Mouse (Mus musculus) hindbrain, embryonic 10.5 days (tissue): ENCODE measurements around the gene Spast. TPM values are rescaled to one million over a fixed set of nuclear protein-coding genes. Genes with fewer than 3 reads are reported as not detected.
A peak's percentile ranks its signal among the peaks of the same experiment; 100 is the strongest.
"Not testable (repeated sequence)": the region's sequence is repeated elsewhere in the genome, so short reads cannot be mapped to it uniquely, and the experiment has no call there.

Experiments used
- DNase-seq: peaks from one replicate; pipeline ENCODE4 v3.0.0-alpha.2; 2017; ENCODE audit warnings: low spot score
- H3K27ac ChIP-seq: fragments of 300-500 bp; sonication (generic); 2 replicates; pipeline ENCODE4 v1.5.1; 2016; ENCODE audit warnings: mild to moderate bottlenecking, moderate library complexity
- H3K27me3 ChIP-seq: fragments of 300-500 bp; sonication (generic); 2 replicates; pipeline ENCODE4 v1.6.1; 2016; ENCODE audit warnings: mild to moderate bottlenecking; ENCODE audit not compliant: poor library complexity, insufficient read depth, severe bottlenecking
- H3K36me3 ChIP-seq: fragments of 300-500 bp; sonication (generic); 2 replicates; pipeline ENCODE4 v1.6.1; 2016; ENCODE audit warnings: mild to moderate bottlenecking, moderate library complexity
- H3K4me1 ChIP-seq: fragments of 300-500 bp; sonication (generic); replicated peaks from 2 replicates; pipeline ENCODE4 v1.6.1; 2016; ENCODE audit warnings: mild to moderate bottlenecking
- H3K4me3 ChIP-seq: fragments of 300-500 bp; sonication (generic); 2 replicates; pipeline ENCODE4 v1.5.1; 2016; ENCODE audit warnings: mild to moderate bottlenecking, moderate library complexity
- H3K9me3 ChIP-seq: fragments of 300-500 bp; sonication (generic); 2 replicates; pipeline ENCODE4 v1.6.1; 2016; ENCODE audit warnings: mild to moderate bottlenecking, moderate library complexity
- WGBS: fragments of 180-500 bp; shearing (Covaris S2); methylation state at CpG from one replicate; pipeline ENCODE4 v1.1.7; 2016; 5-methylcytosine and 5-hydroxymethylcytosine counted together
- polyA plus RNA-seq: library from polyadenylated mRNA; unstranded; fragments of >200 nt; fragmentation: Nextera tagmentation; extraction: Ambion mirVana; gene quantifications from 2 replicates; pipeline ENCODE4 v1.2.1, GENCODE M21; 2016

The Spast gene
- polyA plus RNA-seq, 1 experiment from 2014 or later: 16.8 TPM

DNA sequence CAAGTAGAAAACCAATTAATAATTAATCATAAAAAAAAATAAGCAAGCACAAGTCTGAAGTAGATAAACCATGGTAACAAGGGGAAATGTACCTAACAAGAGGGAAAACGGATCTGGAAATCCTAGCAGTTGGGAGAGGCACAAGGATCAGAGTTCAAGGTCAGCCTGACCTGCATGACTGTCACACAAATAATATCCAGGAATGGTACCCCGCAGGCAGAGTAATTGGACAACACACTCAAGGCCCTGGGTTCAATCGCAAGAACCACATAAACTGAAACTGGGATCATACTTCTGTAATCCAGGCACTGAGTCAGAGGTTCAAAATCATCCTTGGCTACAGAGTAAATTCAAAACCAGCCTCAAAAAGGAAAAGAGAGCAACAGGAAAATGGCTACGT lies 33.2 kb upstream of the Spast start:
- H3K27me3 ChIP-seq: no peaks in the 10 kb centered on the region
- H3K27ac ChIP-seq: no peak overlapping the region
- H3K36me3 ChIP-seq: peaks cover 88% of the 10 kb centered on the region
- no peaks in the 10 kb centered on the region for H3K4me1 ChIP-seq
- no peak for DNase-seq
- no peaks in the 10 kb centered on the region for H3K9me3 ChIP-seq
- no peak overlapping the region for H3K4me3 ChIP-seq
- WGBS: 97% methylated on average over 4 of the region's 4 CpGs

GRCm38 (mm10) chr17:74306021-74306420 lies 32.8 kb upstream of the Spast start:
- no peaks in the 10 kb centered on the region for H3K4me1 ChIP-seq
- WGBS: 94% methylated on average over 1 of the region's 1 CpGs
- no peak for DNase-seq
- no peaks in the 10 kb centered on the region for H3K27me3 ChIP-seq
- H3K36me3 ChIP-seq: peaks cover 87% of the 10 kb centered on the region
- H3K9me3 ChIP-seq: no peaks in the 10 kb centered on the region
- no peak overlapping the region for H3K27ac ChIP-seq
- no peak overlapping the region for H3K4me3 ChIP-seq

GRCm38 (mm10) chr17:74315445-74316308 lies 23.1 kb upstream of the Spast start:
- Histone ChIP-seq H3K27me3 (no peaks in the 10 kb centered on the region), H3K27ac (peak overlapping the region; percentile 96), H3K4me3 (peak overlapping the region; percentile 87), H3K4me1 (peaks cover 19% of the 10 kb centered on the region), H3K36me3 (peaks cover 37% of the 10 kb centered on the region), H3K9me3 (no peaks in the 10 kb centered on the region)
- DNase-seq: no peak
- WGBS: under 1% methylated on average over 45 of the region's 45 CpGs

- under 1% methylated on average over 48 of the region's 48 CpGs for WGBS
- H3K27ac ChIP-seq: peak overlapping the region; percentile 96
- no peaks in the 10 kb centered on the region for H3K27me3 ChIP-seq
- H3K9me3 ChIP-seq: no peaks in the 10 kb centered on the region
- DNase-seq: peak; percentile 91
- peaks cover 19% of the 10 kb centered on the region for H3K4me1 ChIP-seq
- H3K4me3 ChIP-seq: peak overlapping the region; percentile 87
- H3K36me3 ChIP-seq: peaks cover 32% of the 10 kb centered on the region
Measured at GRCm38 (mm10) chr17:74316309-74316863, 22.4 kb upstream of the Spast start.

- Histone ChIP-seq H3K4me3 (no peak overlapping the region), H3K4me1 (peaks cover 19% of the 10 kb centered on the region), H3K27ac (no peak overlapping the region), H3K36me3 (peaks cover 10% of the 10 kb centered on the region), H3K9me3 (no peaks in the 10 kb centered on the region), H3K27me3 (no peaks in the 10 kb centered on the region)
- DNase-seq: no peak
- 92% methylated on average over 6 of the region's 6 CpGs for WGBS
Measured at GRCm38 (mm10) chr17:74318721-74319120, 20.1 kb upstream of the Spast start.

- H3K9me3 ChIP-seq: no peaks in the 10 kb centered on the region
- no peaks in the 10 kb centered on the region for H3K27me3 ChIP-seq
- H3K4me1 ChIP-seq: no peaks in the 10 kb centered on the region
- no peak for DNase-seq
- no peaks in the 10 kb centered on the region for H3K36me3 ChIP-seq
- H3K4me3 ChIP-seq: no peak overlapping the region
- 57% methylated on average over 5 of the region's 5 CpGs for WGBS
- H3K27ac ChIP-seq: no peak overlapping the region
Measured at GRCm38 (mm10) chr17:74322400-74323054, 16.3 kb upstream of the Spast start.

DNA sequence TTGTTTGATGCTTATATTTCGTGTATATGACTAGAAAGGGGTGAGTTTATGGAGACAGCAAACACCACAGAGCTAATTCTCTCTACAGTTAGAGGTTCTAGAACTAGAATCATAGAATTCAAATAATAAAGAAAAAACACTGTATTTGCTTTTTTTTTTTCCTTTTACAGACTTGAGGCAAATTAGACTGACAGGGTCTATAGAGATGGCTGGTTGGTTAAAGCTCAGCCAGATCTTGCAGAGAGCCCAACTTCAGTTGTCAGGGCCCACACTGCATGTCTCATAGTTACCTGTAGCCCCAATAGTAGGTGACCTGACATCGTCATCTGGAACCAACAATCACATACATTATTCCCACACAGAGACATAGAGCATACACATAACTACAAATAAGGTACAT lies 14.9 kb upstream of the Spast start, which contains the start of gene Dpy30:
Dpy30 (minus strand) TSS at position 101 of the 400 bp plus-strand sequence.
- no peaks in the 10 kb centered on the region for H3K36me3 ChIP-seq
- H3K27ac ChIP-seq: no peak within 1 kb of the TSS
- WGBS: 78% methylated on average over 2 of the region's 2 CpGs
- no peaks in the 10 kb centered on the region for H3K27me3 ChIP-seq
- no peaks in the 10 kb centered on the region for H3K4me1 ChIP-seq
- DNase-seq: no peak
- no peaks in the 10 kb centered on the region for H3K9me3 ChIP-seq
- H3K4me3 ChIP-seq: no peak within 1 kb of the TSS

GRCm38 (mm10) chr17:74327195-74327594 lies 11.6 kb upstream of the Spast start:
- H3K27me3 ChIP-seq, H3K4me1 ChIP-seq, H3K27ac ChIP-seq, H3K4me3 ChIP-seq, H3K9me3 ChIP-seq, DNase-seq, H3K36me3 ChIP-seq: not testable (repeated sequence)
- WGBS: 89% methylated on average over 7 of the region's 7 CpGs

DNA sequence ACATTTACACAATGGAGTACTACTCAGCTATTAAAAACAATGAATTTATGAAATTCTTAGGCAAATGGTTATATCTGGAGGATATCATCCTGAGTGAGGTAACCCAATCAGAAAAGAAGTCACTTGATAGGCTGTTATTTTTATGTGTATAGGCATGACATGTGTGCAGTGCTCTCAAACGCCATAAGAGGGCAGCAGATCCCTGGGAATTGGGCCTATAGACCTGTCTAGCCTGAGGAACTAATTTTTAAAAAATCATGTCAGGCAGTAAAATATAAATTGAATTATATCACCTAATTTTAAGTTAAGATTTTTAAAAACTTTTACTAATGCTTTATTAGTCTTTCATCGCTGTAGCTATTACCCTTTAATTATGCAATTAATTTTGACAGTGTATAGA lies 10.6 kb upstream of the Spast start:
- H3K9me3 ChIP-seq, H3K27ac ChIP-seq, H3K27me3 ChIP-seq, H3K4me1 ChIP-seq, H3K36me3 ChIP-seq, H3K4me3 ChIP-seq: not testable (repeated sequence)
- DNase-seq: peak; percentile 57
- whole genome bisulfite sequencing: 43% methylated on average over 2 of the region's 2 CpGs

GRCm38 (mm10) chr17:74331049-74331676 lies 7.6 kb upstream of the Spast start:
- no peaks in the 10 kb centered on the region for H3K9me3 ChIP-seq
- no peak overlapping the region for H3K4me3 ChIP-seq
- no peaks in the 10 kb centered on the region for H3K27me3 ChIP-seq
- no peaks in the 10 kb centered on the region for H3K36me3 ChIP-seq
- 78% methylated on average over 9 of the region's 9 CpGs for WGBS
- no peak for DNase-seq
- H3K27ac ChIP-seq: no peak overlapping the region
- no peaks in the 10 kb centered on the region for H3K4me1 ChIP-seq

GRCm38 (mm10) chr17:74338225-74338931 lies 409 bp upstream of the Spast start:
- under 1% methylated on average over 50 of the region's 50 CpGs for WGBS
- H3K4me3 ChIP-seq: peak overlapping the region; percentile 76
- DNase-seq: peak; percentile 96
- peaks cover 37% of the 10 kb centered on the region for H3K4me1 ChIP-seq
- H3K36me3 ChIP-seq: peaks cover 9% of the 10 kb centered on the region
- peak overlapping the region; percentile 97 for H3K27ac ChIP-seq
- H3K27me3 ChIP-seq: no peaks in the 10 kb centered on the region
- H3K9me3 ChIP-seq: no peaks in the 10 kb centered on the region

GRCm38 (mm10) chr17:74341151-74341550 lies 2.4 kb downstream of the Spast start:
- no peak overlapping the region for H3K27ac ChIP-seq
- no peaks in the 10 kb centered on the region for H3K27me3 ChIP-seq
- no peak for DNase-seq
- peaks cover 25% of the 10 kb centered on the region for H3K36me3 ChIP-seq
- H3K4me1 ChIP-seq: peaks cover 37% of the 10 kb centered on the region
- H3K4me3 ChIP-seq: peak overlapping the region; percentile 76
- WGBS: 56% methylated on average over 5 of the region's 5 CpGs
- no peaks in the 10 kb centered on the region for H3K9me3 ChIP-seq
